Mouse (Mus musculus) thymus, postnatal 10 days (tissue): ENCODE measurements around the gene Hoxa9.

ENCODE experiments used
- DNase-seq, 2 experiments: peaks; one replicate each; pipeline ENCODE4 v3.0.0; 2021; ENCODE audit warnings: low spot score in 2 of 2

The Hoxa9 gene

GRCm38 (mm10) chr6:52230516-52231165 lies at the start of gene Hoxa9:
Gene Hoxa9 (minus strand): TSS chr6:52231089.
- no peak for DNase-seq

GRCm38 (mm10) chr6:52276920-52277319 lies 46.0 kb upstream of the Hoxa9 start:
- DNase-seq = no peak

- no peak for DNase-seq
Observed at GRCm38 (mm10) chr6:52276382-52276781, 45.5 kb upstream of the Hoxa9 start.

- no peak for DNase-seq
Observed at GRCm38 (mm10) chr6:52275563-52276280, 44.8 kb upstream of the Hoxa9 start.

- DNase-seq = no peak
Observed at GRCm38 (mm10) chr6:52274576-52274975, 43.7 kb upstream of the Hoxa9 start.

GRCm38 (mm10) chr6:52273656-52274280 lies 42.9 kb upstream of the Hoxa9 start:
- no peak for DNase-seq

GRCm38 (mm10) chr6:52272766-52273655 lies 42.1 kb upstream of the Hoxa9 start:
- DNase-seq = no peak

- peak in 1 of 2 experiments; percentile 60 for DNase-seq
Observed at GRCm38 (mm10) chr6:52270494-52271480, 39.9 kb upstream of the Hoxa9 start.

GRCm38 (mm10) chr6:52268756-52269155 lies 37.9 kb upstream of the Hoxa9 start:
- DNase-seq = no peak

- no peak for DNase-seq
Observed at GRCm38 (mm10) chr6:52268341-52268740, 37.5 kb upstream of the Hoxa9 start.

GRCm38 (mm10) chr6:52267691-52268090 lies 36.8 kb upstream of the Hoxa9 start:
- DNase-seq = no peak

- no peak for DNase-seq
Observed at GRCm38 (mm10) chr6:52267221-52267620, 36.3 kb upstream of the Hoxa9 start.

GRCm38 (mm10) chr6:52266666-52266985 lies 35.7 kb upstream of the Hoxa9 start:
- DNase-seq = no peak

GRCm38 (mm10) chr6:52265913-52266665 lies 35.2 kb upstream of the Hoxa9 start:
- no peak for DNase-seq

- no peak for DNase-seq
Observed at GRCm38 (mm10) chr6:52265306-52265912, 34.5 kb upstream of the Hoxa9 start.

- DNase-seq = no peak
Observed at GRCm38 (mm10) chr6:52264106-52264790, 33.4 kb upstream of the Hoxa9 start.

GRCm38 (mm10) chr6:52263321-52263585 lies 32.4 kb upstream of the Hoxa9 start:
- no peak for DNase-seq

- no peak for DNase-seq
Observed at GRCm38 (mm10) chr6:52262463-52263320, 31.8 kb upstream of the Hoxa9 start.
